Mouse (Mus musculus) bone marrow, adult 2 months (tissue): ENCODE data around the gene Pdzrn4.

Experiments
- CTCF ChIP-seq: fragments of 200-500 bp; IDR thresholded peaks from 2 replicates; pipeline ENCODE4 v1.5.1; 2011; ENCODE audit warnings: low read length, control low read depth; ENCODE audit not compliant: control insufficient read depth, insufficient read depth
- POLR2A ChIP-seq: fragments of 200-500 bp; IDR thresholded peaks from 2 replicates; pipeline ENCODE4 v1.6.1; 2011; ENCODE audit warnings: low read depth, mild to moderate bottlenecking, control low read depth, low read length, borderline replicate concordance; ENCODE audit not compliant: control insufficient read depth

GRCm38 (mm10) chr15:92794275-92794674 is 397.6 kb downstream of the Pdzrn4 start:
- no peak for TF ChIP-seq CTCF
- no peak for TF ChIP-seq POLR2A
